Mouse (Mus musculus): ENCODE measurements around the gene Pnisr.
A peak's percentile ranks its signal among the peaks of the same experiment; 100 is the strongest.

Gene Pnisr

DNA sequence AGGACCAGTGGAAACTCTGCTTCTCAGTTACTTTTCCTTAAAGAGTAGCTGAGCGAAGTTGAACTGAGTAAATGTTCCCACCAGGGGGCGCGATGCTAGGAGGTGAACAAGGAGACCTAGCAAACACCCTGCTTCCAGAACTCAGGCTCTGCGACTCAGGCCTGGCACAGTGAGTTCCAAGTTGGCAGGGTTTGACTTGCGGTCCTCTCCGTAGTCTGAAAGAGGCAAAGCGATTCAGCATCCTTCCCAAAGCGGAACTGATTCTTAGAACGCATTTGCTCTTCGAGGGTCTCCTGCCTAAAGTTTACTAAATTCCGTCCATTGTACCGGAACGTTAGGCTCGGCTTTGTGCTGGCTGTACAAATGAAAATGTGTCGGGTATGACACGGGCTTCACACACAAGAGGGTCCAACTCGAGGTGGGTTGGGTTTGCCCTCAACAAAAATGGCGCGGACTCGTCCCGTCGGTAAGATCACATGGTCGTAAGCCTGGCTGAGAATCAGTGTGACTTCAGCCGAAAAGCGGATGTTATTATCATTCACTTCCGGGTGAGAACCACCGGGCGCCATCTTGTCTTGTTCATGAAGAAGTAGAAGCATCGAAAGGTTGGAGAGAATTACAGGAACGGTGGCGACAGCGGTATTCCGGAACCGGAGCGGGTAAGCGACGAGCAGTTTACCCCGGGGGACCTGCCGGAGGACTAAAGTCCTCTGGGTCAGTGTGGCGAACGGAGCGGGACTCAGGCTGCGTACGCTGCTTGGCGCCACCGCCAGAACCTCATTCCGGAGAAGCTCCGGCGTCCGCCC lies at the start of gene Pnisr:
Pnisr (plus strand) TSS at position 103 of the 806 bp plus-strand sequence.
- DNase-seq (ENCODE audit: low spot score) = peak; percentile 95

DNA sequence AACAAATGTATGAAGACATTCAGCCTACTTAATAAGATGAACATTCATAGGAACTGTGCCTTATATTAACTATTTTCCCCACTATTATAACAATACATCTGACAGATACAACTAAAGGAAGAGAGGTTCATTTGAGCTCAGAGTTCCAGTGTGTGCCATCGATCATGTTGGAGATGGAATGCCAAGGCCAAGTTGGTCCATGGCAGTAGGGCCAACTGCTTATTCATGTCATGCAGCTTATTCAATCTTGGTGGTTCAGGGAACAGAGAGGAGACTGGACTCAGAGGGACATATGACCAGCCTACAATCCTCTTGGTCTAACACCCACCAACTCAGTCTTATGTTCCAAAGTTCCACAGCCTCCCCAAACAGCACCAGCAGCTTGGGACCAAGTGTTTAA lies 46.4 kb upstream of the Pnisr start:
- no peak for DNase-seq (ENCODE audit: low spot score)

DNA sequence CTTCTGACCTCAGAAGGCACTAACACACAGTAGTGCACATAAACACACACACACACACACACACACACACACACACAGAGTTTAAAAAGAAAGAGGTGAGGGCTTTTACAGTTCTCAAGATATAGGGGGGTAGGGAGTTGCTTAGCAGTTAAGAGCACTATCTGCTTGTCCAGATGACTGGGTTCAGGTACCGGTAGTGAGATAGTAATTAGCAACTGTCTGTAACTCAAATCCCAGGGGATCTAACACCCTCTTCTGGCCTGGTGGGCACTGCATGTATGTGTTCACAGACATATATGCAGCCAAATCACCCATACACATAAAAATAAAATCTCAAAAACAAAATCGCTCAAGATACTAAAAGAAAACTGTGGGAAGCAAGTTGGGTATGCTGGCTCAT lies 45.8 kb upstream of the Pnisr start:
- DNase-seq (ENCODE audit: low spot score) = no peak

DNA sequence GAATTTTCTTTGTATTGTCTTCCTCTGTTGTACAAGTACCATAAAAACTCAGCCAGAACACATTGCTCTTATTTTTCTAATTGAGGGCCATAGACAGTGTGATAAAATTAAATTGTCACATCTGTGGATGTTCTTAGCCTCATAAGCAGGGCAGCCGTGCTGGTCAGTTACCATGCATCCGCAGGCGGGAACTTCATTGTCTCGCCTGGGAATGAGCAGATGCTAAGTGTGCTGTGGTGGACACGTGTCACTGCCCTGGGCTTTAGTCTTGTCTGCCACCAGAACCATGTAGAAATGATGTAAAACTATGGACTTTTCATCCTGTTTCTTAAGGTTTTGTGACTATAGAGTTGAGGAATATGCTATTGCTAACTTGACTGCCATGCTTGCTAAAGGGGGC lies 40.2 kb upstream of the Pnisr start:
- no peak for DNase-seq (ENCODE audit: low spot score)

DNA sequence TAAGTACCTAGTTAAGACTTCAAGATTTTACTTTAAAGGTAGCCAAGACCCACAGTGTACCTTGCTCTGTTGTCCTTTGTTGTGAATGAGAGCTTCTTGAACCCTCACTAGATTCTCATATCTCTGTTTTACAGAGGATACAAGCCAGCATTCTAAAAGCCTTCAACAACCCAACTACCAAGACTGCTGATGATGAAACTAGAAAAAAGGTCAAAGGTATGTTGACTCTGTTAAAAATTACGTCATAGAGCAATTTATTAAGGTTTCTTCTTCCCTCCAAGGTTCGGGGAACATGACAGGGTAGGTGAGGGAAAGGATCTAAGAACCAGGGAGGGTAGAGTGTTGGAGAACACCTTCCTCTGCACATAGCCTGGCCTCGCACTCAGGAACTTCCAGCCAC lies 36.8 kb upstream of the Pnisr start:
- DNase-seq (ENCODE audit: low spot score) = no peak

DNA sequence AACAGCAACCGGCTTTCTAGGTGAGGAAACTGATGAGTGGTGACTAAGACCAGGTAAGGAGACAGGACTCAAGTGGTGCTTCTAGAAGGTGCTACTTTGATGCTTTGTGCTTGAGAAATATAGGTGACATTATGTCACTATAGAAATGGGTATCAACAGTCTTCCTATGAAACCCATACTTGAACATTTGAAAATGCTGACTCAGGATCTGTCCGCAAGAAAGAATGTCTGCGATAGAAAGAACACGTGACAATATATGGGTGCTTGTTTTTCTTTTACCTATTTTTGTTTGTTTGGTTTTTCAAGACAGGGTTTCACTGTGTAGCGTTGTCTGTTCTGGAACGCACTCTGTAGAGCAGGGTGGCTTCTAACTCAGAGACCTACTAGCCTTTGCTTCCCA lies 34.7 kb upstream of the Pnisr start:
- DNase-seq (ENCODE audit: low spot score) = no peak

DNA sequence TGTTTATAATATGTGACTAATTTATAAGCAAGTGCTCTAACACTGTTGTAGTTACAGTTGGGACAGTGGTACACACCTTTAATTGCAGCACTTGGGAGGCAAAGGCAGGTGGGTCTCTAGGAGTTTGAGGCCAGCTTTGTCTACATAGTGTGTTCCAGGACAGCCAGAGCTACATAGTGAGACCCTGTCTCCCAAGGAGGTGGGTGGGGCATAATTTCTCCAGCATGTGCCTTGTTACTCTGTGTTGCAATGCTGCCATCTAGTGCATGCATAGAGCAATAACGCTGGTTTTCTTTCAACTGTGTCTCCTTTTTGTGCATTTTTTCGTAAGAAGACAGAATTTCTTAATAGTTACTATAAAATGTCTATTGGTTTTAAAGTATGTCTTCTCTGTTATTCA lies 33.4 kb upstream of the Pnisr start:
- DNase-seq (ENCODE audit: low spot score) = no peak

DNA sequence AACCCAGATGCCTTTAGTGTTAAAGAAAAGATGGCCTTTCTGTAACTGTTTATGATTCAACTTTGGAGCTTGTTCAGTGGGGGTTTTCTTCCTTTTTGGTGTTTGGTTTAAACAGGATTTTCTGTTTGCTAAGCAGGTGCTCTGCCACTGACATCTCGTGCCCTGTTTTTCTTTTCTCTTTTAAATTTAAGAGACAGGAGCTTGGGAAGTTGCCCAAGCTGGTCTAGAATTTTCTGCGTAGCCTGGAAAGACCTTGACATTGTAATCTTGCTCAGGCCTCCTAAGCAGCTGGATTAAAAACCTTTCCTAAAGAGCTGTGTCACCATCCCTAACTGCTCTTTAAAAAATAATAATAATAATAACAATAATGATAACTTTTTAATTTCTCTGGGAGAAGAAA lies 20.8 kb upstream of the Pnisr start:
- DNase-seq (ENCODE audit: low spot score) = no peak

DNA sequence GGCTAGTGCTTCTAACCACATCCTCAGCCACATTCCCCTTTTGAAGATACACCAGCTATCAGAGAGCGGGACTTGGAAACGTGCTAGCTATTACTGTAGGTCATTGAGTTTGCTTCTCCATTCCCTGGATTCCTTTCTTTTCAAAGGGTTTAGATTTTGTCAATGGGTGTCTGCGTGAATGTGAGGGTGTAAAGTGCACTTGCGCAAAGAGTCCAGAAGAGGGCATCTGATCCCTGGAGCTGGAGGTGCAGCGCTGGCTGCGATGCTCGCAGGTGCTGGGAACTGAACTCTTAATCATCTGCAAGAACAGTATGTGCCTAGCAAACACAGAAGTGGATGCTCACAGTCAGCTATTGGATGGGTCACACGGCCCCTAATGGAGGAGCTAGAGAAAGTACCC lies 14.5 kb upstream of the Pnisr start:
- no peak for DNase-seq (ENCODE audit: low spot score)

DNA sequence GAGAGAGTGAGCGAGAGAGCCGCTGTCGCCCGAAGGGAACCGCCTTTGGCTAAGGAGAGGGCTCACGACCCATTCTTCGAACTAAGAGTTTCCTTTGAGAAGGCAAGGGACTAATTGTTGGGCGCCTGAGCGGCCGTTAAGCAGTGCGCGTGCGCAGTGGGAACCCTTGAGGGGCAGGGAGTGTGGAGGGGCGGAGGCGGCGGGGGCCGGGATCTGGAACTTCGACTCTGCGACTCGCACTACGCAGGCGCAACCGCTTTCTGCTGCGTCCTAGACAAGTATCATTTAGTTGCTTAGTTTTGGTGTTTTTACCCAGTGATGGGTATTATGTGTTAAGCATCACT lies 876 bp downstream of the Pnisr start:
- peak; percentile 91 for DNase-seq (ENCODE audit: low spot score)

DNA sequence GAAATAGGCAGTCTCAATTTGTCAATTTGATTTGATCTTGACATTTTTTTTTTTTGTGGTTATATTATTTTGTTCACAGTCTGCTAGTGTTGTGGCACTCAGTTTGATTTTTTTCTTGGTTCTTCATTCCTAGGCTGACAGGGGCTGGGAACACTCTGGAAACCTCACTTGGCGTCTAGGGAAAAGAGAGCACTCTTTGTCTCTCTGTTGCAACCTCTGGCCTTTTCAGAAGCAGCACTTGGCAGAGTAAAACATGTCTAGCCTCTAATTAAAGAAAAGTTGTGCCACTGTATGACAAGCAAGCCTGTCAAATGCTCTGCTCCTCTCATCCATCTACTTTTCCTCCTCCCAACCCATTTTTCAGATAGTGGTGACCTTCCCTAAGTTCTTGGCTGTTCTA lies 10.1 kb downstream of the Pnisr start:
- no peak for DNase-seq (ENCODE audit: low spot score)

DNA sequence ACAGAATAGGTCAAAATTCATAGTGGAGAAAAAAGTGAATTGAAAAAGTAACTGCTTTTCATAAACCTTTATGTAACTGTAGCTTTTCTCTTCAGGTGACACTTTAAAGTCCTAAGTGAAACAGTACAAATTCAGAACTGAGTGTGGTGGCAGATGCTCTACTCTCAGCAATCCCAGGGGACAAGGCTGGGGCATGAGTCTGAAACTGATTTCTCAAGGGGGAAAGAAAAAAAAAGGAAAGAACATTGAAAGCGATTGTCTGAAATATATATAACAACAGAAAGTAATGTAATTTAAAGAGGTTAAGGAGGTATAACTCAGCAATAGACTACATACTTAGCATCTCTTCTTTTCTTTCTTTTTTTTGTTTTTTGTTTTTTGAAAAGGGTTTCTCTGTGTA lies 17.8 kb downstream of the Pnisr start:
- DNase-seq (ENCODE audit: low spot score) = no peak

DNA sequence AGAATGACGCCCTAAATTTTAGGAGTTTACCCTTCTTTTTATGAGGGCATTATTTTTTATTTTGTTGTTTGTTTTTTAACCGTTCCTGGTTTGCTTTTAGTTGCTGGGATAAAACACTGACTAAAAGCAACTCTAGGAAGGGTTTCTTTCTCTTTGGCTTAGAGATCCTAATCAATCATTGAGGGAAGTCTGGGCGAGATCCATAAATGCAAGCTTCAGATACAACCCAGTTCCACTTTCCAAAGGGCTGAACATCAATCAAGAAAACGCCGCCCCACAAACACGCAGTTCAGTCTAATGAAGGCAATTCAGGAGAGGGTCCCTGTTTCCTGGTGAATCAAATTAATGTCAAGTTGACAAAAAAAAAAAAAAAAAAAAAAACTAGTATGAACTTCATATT lies 31.4 kb downstream of the Pnisr start:
- DNase-seq (ENCODE audit: low spot score) = no peak

DNA sequence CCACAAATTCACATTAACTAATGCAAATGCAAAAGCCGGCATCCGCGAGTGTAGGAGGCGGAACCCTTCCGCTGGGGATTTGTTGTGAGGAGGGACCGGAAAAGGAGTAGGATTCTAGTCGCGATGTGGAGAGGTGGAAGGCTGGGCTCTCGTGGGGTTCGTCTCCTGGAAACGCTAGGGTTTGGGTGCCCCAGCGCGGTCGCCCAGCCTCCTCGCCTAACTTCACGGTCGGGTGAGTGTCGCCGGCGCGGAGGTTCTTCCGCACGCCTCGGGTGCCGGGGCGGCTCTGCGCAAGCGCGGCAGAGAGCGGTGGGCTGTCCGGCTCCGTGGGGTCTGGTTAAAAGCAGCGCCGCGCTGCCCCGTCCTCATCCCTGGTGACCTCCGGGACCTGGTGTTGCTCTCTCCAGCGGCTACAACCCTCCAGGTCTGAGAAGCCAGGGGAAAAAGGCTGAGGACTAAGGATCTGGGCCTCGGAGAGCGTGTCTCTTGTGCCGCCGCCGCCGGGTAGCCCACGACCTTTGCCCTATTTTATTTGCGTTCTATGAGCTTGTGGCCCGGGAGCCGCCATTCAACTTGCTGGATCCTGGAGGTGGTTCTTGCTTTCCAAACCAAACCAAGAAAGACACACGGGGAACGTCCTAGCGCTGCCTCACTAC lies 32.3 kb downstream of the Pnisr start, which contains the start of gene Coq3:
Coq3 (plus strand) TSS at position 109 of the 656 bp plus-strand sequence.
- peak; percentile 86 for DNase-seq (ENCODE audit: low spot score)

DNA sequence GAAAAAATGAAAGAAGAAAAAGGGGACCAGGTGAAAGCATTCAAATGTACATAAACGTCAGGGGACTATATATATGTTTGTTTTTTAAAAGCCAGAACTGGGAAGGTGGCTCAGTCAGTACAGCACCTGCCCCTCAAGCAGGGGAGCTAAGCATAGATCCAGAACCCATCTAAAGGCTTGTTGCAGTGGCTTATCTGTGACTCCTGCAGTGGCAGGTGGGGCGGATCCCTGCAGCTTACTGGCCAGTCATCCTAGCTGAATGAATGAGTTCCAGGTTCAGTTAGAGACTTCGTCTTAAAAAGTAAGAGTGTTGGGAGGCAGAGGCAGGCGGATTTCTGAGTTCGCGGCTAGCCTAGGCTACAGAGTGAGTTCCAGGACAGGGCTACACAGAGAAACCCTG lies 35.4 kb downstream of the Pnisr start:
- no peak for DNase-seq (ENCODE audit: low spot score)

DNA sequence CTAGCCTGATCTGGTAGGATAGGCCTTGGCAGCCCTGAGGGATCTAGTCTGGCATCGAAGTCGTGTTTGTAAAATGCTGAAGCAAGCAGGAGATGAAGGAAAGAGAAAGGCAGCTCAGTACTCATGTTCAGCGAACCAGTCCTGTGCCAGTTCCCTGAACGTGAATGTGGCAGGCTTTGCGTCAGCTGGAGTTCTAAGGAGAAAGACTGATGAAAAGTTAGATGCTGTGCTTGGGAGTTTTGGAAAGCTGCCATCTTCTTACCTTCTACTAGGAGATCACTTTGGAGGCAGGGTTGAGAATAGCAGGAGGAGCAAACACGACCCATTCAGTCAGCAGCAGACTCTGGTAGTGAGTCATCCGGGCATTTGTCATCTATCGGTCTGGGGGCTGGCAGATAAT lies 38.4 kb downstream of the Pnisr start:
- DNase-seq (ENCODE audit: low spot score) = no peak

All from testis, postnatal 14 days (tissue).